11 mouse cellular contexts compared by ENCODE assay signal in the genomic region with DNA sequence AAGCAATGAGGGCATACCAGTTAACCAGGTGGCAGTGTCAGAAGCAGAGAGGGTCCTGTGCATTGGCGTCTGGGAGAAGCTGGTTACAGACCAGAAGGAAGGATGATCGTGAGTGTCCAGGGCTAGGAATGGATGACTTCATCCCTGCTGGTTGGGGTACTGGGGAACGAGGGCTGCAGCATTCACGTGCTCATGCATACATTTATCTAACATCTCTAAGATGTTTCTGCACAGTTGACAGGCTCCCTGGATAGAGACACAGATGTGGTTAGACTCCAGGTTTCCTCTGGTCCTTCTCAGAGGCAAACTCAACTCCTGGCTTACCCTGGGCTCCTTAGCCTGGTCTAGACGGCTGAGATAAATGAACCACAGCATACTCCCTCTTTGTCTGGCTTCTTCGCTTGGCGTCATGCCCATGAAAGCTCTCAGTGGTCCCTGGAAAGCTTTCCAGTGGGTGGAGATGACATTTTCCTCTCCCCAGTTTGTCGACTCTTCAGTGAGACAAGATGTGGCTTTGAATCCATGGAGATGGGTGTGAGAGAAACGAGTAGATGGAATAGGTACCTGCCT. TPM values are rescaled to one million over a fixed set of nuclear protein-coding genes. Genes with fewer than 3 reads are reported as not detected.
DNase-seq lines count a peak whose midpoint lies in the region; ATAC-seq and TF ChIP-seq lines count a peak whose summit lies in the region.
"Had no signal": no experiment of that assay in that cellular context is flagged by ENCODE, and none has a peak within 500 bp of the region (broad histone marks: within the 10 kb centered on the region; RNA-seq: fewer than 3 reads in every experiment).

No protein-coding gene starts in this region.

- no peaks in the 10 kb centered on the region; the same call in 1 of the 2 replicates for H3K9me3 ChIP-seq in liver, postnatal 0 days (ENCODE audit: low read length)

- H3K27me3 ChIP-seq in liver, postnatal 0 days (ENCODE audit: insufficient read depth, low read length) = no peaks in the 10 kb centered on the region

- 47% methylated on average over 9 of the region's 9 CpGs for whole genome bisulfite sequencing in liver, postnatal 0 days (ENCODE audit: insufficient replicate concordance)

- H3K4me3 ChIP-seq in liver, postnatal 0 days (ENCODE audit: low read depth, low read length) = no peak overlapping the region
- H3K4me3 ChIP-seq: myocyte had no signal

- peak; percentile 16; the same call in 1 of the 2 replicates for ATAC-seq in frontal cortex, adult (ENCODE audit: low TSS enrichment)
- ATAC-seq in liver, postnatal 0 days = no peak
- no peak for ATAC-seq in CD4-positive, CD25-positive, alpha-beta regulatory T cell, adult 4 months

- no peak overlapping the region for H3K9ac ChIP-seq in liver, postnatal 0 days (replicated peaks)

- no peak for TF ChIP-seq CTCF in liver, postnatal 0 days (IDR thresholded peaks at IDR 0.05; ENCODE audit: low read depth)

- no peak overlapping the region for H3K4me2 ChIP-seq in liver, postnatal 0 days (ENCODE audit: low read depth, low read length)

- H3K27ac ChIP-seq in liver, postnatal 0 days (ENCODE audit: low read depth) = no peak overlapping the region

- no peak for TF ChIP-seq EP300 in liver, postnatal 0 days (IDR thresholded peaks at IDR 0.05; ENCODE audit: low read depth)

- H3K36me3 ChIP-seq in liver, postnatal 0 days (replicated peaks; ENCODE audit: insufficient read depth, low read length) = no peaks in the 10 kb centered on the region

- no peak for DNase-seq in frontal cortex, postnatal 10 days (ENCODE audit: low spot score in 2 of 2)
- DNase-seq in liver = peak; percentile 18
- DNase-seq in liver, postnatal 0 days = no peak
- DNase-seq in brain, adult 2 months (ENCODE audit: low read depth, low spot score) = peak; percentile 47
- DNase-seq in kidney, postnatal 25 days = peak; percentile 54 to 62
- no peak for DNase-seq in ovary, adult 18-20 months (ENCODE audit: low spot score)

- peaks cover 6% of the 10 kb centered on the region for H3K4me1 ChIP-seq in liver, postnatal 0 days (ENCODE audit: insufficient read depth)

RNA-seq across cellular contexts. Expression of a gene that starts 30.6 kb away (rescaled TPM):
- not detected in 2 replicates for polyA plus RNA-seq in liver, postnatal 0 days (2015; fragmentation: Nextera tagmentation; extraction: Ambion mirVana)
- under 1 TPM in 1 of 2 experiments, not detected in 1; 0.30 TPM for polyA plus RNA-seq in CD4-positive, CD25-positive, alpha-beta regulatory T cell, adult 4 months (2017; shearing (Covaris generic))
- polyA plus RNA-seq: embryonic facial prominence, embryonic 11.5 days; limb, embryonic 14.5 days; myocyte had no signal

RNA-seq across cellular contexts. Expression of a gene that starts 37.4 kb away (rescaled TPM):
- polyA plus RNA-seq in liver, postnatal 0 days (2015; fragmentation: Nextera tagmentation; extraction: Ambion mirVana) = 9.0 and 9.3 TPM in 2 replicates
- polyA plus RNA-seq in CD4-positive, CD25-positive, alpha-beta regulatory T cell, adult 4 months (2017; shearing (Covaris generic)) = not detected

Comparison
In these comparisons a context has a peak if more than half of its experiments do, and no peak if none do; other contexts are left out.
1. DNase-seq: peak in liver (single experiment), brain, adult 2 months (single experiment) and kidney, postnatal 25 days (2 of 2); none in frontal cortex, postnatal 10 days (0 of 2), liver, postnatal 0 days (single experiment) and ovary, adult 18-20 months (single experiment).
2. RNA of a gene that starts 37.4 kb away (polyA plus RNA-seq): 9.0 to 9.3 TPM in liver, postnatal 0 days; not detected in CD4-positive, CD25-positive, alpha-beta regulatory T cell, adult 4 months; every median in the first group is over 10 times any median in the second.